Mouse (Mus musculus): ENCODE results near the gene Astl.

DNA sequence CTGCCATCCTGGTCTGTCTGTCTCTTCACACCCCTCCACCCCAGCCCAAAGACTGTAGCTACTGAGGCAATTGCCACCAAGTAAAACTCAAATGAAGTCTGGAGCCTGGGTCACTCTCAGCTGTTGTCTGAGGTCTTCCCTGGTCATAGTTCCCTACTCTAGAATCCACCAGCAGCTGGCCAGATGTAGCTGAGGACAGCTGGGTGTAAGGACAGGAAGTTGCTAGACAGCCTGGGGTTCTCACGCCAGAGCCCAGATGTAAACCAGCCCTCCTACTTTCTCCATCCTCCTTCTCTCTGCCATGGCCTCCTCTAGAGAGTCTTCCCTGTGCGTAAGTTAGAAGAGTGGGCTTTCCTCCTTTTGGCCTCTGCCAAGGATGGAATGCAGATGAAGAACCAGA, 49.1 kb downstream of the Astl start:
- no peak for TF ChIP-seq CTCF (IDR thresholded peaks at IDR 0.05)
- TF ChIP-seq EP300 (IDR thresholded peaks at IDR 0.05) = no peak
